Mouse (Mus musculus) midbrain, embryonic 10.5 days (tissue): ENCODE measurements around the gene Ahcy. TPM values are rescaled to one million over a fixed set of nuclear protein-coding genes. Genes with fewer than 3 reads are reported as not detected.

Experiments
- polyA plus RNA-seq: library from polyadenylated mRNA; unstranded; fragments of >200 nt; fragmentation: Nextera tagmentation; extraction: Ambion mirVana; gene quantifications from 2 replicates; pipeline ENCODE4 v1.2.1, GENCODE M21; 2016

Ahcy gene
- polyA plus RNA-seq, 1 experiment from 2014 or later = 106 TPM

Other genes with a start within 250 kb of the Ahcy start
- 108 and 119 TPM in 2 replicates for gene Eif2s2, start 181.6 kb downstream of the Ahcy start, polyA plus RNA-seq
- 0.04 and 0.09 TPM in 2 replicates for gene Gm14226, start 56.2 kb downstream of the Ahcy start, polyA plus RNA-seq
- 54.6 and 58.2 TPM in 2 replicates for gene Itch, start 59.0 kb upstream of the Ahcy start, polyA plus RNA-seq
- gene Dynlrb1, start 162.0 kb upstream of the Ahcy start, polyA plus RNA-seq = 422 and 437 TPM in 2 replicates
- 106 and 135 TPM in 2 replicates for gene Map1lc3a, start 201.8 kb upstream of the Ahcy start, polyA plus RNA-seq